ENCODE assay signal across 9 mouse cellular contexts in genomic region chr19:12797071-12797470, GRCm38 (mm10). TPM values are rescaled to one million over a fixed set of nuclear protein-coding genes. Genes with fewer than 3 reads are reported as not detected.
DNase-seq lines count a peak whose midpoint lies in the region; ATAC-seq lines count a peak whose summit lies in the region.
"Had no signal": no experiment of that assay in that cellular context is flagged by ENCODE, and none has a peak within 500 bp of the region (broad histone marks: within the 10 kb centered on the region; RNA-seq: fewer than 3 reads in every experiment).

No protein-coding gene starts in this region.

- H3K36me3 ChIP-seq in heart, embryonic 15.5 days: no peaks in the 10 kb centered on the region
- H3K36me3 ChIP-seq in limb, embryonic 12.5 days: no peaks in the 10 kb centered on the region
- no peaks in the 10 kb centered on the region for H3K36me3 ChIP-seq in midbrain, embryonic 16.5 days (ENCODE audit: control insufficient read depth, insufficient read depth, low read length)

- peaks cover 3% of the 10 kb centered on the region; the same call in 1 of the 2 replicates for H3K4me1 ChIP-seq in heart, embryonic 15.5 days (replicated peaks)
- peaks cover 8% of the 10 kb centered on the region; the same call in 1 of the 2 replicates for H3K4me1 ChIP-seq in limb, embryonic 12.5 days (replicated peaks)
- peaks cover 7% of the 10 kb centered on the region for H3K4me1 ChIP-seq in midbrain, embryonic 16.5 days (ENCODE audit: control insufficient read depth, insufficient read depth, low read length)

- H3K9ac ChIP-seq in heart, embryonic 15.5 days: peak overlapping the region; percentile 40
- peak overlapping the region; percentile 58 for H3K9ac ChIP-seq in limb, embryonic 12.5 days (replicated peaks)
- peak overlapping the region; percentile 50; the same call in 1 of the 2 replicates for H3K9ac ChIP-seq in midbrain, embryonic 16.5 days (ENCODE audit: low read depth, low read length)

- H3K9me3 ChIP-seq in heart, embryonic 15.5 days (replicated peaks): no peaks in the 10 kb centered on the region
- H3K9me3 ChIP-seq in limb, embryonic 12.5 days: no peaks in the 10 kb centered on the region
- H3K9me3 ChIP-seq in midbrain, embryonic 16.5 days (replicated peaks; ENCODE audit: control insufficient read depth, low read length, poor library complexity, severe bottlenecking): no peaks in the 10 kb centered on the region

- WGBS in heart, embryonic 15.5 days: 1% methylated on average over 7 of the region's 7 CpGs
- 2% methylated on average over 7 of the region's 7 CpGs for WGBS in limb, embryonic 12.5 days
- under 1% methylated on average over 7 of the region's 7 CpGs for WGBS in midbrain, embryonic 16.5 days

- peak; percentile 13 to 31 for DNase-seq in right cerebral cortex, adult 2 months (ENCODE audit: low spot score in 2 of 2)
- DNase-seq in right cerebral cortex, postnatal 25 days: no peak
- DNase-seq in c-Kit-positive CD71-positive TER-119-positive erythroid progenitor cells, embryonic 14.5 days (ENCODE audit: low spot score): peak; percentile 49
- no peak for DNase-seq in spleen, postnatal 14 days (ENCODE audit: low spot score in 2 of 2)
- no peak for DNase-seq in adrenal gland, adult 8-10 months

- ATAC-seq in heart, embryonic 15.5 days (replicated peaks; ENCODE audit: insufficient number of reproducible peaks, insufficient read depth, low FRiP score, low read depth): no peak
- ATAC-seq in limb, embryonic 12.5 days (ENCODE audit: insufficient number of reproducible peaks, insufficient read depth, low FRiP score, low TSS enrichment, low read depth): no peak
- ATAC-seq in midbrain, embryonic 16.5 days: no peak

- H3K27me3 ChIP-seq in heart, embryonic 15.5 days: no peaks in the 10 kb centered on the region
- H3K27me3 ChIP-seq in limb, embryonic 12.5 days: no peaks in the 10 kb centered on the region
- H3K27me3 ChIP-seq in midbrain, embryonic 16.5 days (ENCODE audit: control insufficient read depth, insufficient read depth, low read depth, low read length): no peaks in the 10 kb centered on the region

- peak overlapping the region; percentile 99 for H3K4me3 ChIP-seq in heart, embryonic 15.5 days
- H3K4me3 ChIP-seq in limb, embryonic 12.5 days (replicated peaks): peak overlapping the region; percentile 89
- H3K4me3 ChIP-seq in midbrain, embryonic 16.5 days (ENCODE audit: low read depth, low read length): peak overlapping the region; percentile 95

- H3K4me2 ChIP-seq in heart, embryonic 15.5 days: peak overlapping the region; percentile 87
- H3K4me2 ChIP-seq in limb, embryonic 12.5 days: peak overlapping the region; percentile 63
- H3K4me2 ChIP-seq in midbrain, embryonic 16.5 days (ENCODE audit: low read length): peak overlapping the region; percentile 74

- H3K27ac ChIP-seq in heart, embryonic 15.5 days: peak overlapping the region; percentile 100
- H3K27ac ChIP-seq in limb, embryonic 12.5 days: peak overlapping the region; percentile 99
- H3K27ac ChIP-seq in midbrain, embryonic 16.5 days (ENCODE audit: low read length): peak overlapping the region; percentile 98; the same call in 1 of the 2 replicates

RNA-seq across cellular contexts. Expression of gene Lpxn, which starts 1.1 kb away (rescaled TPM):
- 1.1 and 4.0 TPM in 2 replicates for polyA plus RNA-seq in heart, embryonic 15.5 days (2015; fragmentation: Nextera tagmentation; extraction: Ambion mirVana)
- 0.98 and 1.3 TPM in 2 replicates for polyA plus RNA-seq in limb, embryonic 12.5 days (2016; fragmentation: Nextera tagmentation; extraction: Ambion mirVana)
- polyA plus RNA-seq in midbrain, embryonic 16.5 days (2015; fragmentation: Nextera tagmentation; extraction: Ambion mirVana): 0.63 and 0.85 TPM in 2 replicates
- total RNA-seq in adrenal gland, adult 8-10 months (2022): 1 to 10 TPM; 2.1 to 5.8 (median 3.9) TPM

RNA-seq across cellular contexts. Expression of gene Zfp91, which starts 1.1 kb away (rescaled TPM):
- polyA plus RNA-seq in heart, embryonic 15.5 days (2015; fragmentation: Nextera tagmentation; extraction: Ambion mirVana): 11.4 TPM in 2 replicates
- 16.5 and 17.1 TPM in 2 replicates for polyA plus RNA-seq in limb, embryonic 12.5 days (2016; fragmentation: Nextera tagmentation; extraction: Ambion mirVana)
- polyA plus RNA-seq in midbrain, embryonic 16.5 days (2015; fragmentation: Nextera tagmentation; extraction: Ambion mirVana): 11.0 and 12.0 TPM in 2 replicates
- total RNA-seq in adrenal gland, adult 8-10 months (2022): 10 to 100 TPM; 70.3 to 80.8 (median 71.4) TPM

RNA-seq across cellular contexts. Expression of gene Cntf, which starts 31.6 kb away (rescaled TPM):
- polyA plus RNA-seq in heart, embryonic 15.5 days (2015; fragmentation: Nextera tagmentation; extraction: Ambion mirVana): 0.77 and 0.97 TPM in 2 replicates
- 1.7 and 2.3 TPM in 2 replicates for polyA plus RNA-seq in limb, embryonic 12.5 days (2016; fragmentation: Nextera tagmentation; extraction: Ambion mirVana)
- 1.4 and 2.0 TPM in 2 replicates for polyA plus RNA-seq in midbrain, embryonic 16.5 days (2015; fragmentation: Nextera tagmentation; extraction: Ambion mirVana)
- total RNA-seq in adrenal gland, adult 8-10 months (2022): 1 to 10 TPM; 1.1 to 3.6 (median 2.3) TPM

RNA-seq across cellular contexts. Expression of gene Gm5244, which starts 49.4 kb away (rescaled TPM):
- polyA plus RNA-seq in heart, embryonic 15.5 days (2015; fragmentation: Nextera tagmentation; extraction: Ambion mirVana): not detected in 2 replicates
- not detected in 2 replicates for polyA plus RNA-seq in limb, embryonic 12.5 days (2016; fragmentation: Nextera tagmentation; extraction: Ambion mirVana)
- not detected in 2 replicates for polyA plus RNA-seq in midbrain, embryonic 16.5 days (2015; fragmentation: Nextera tagmentation; extraction: Ambion mirVana)
- not detected for total RNA-seq in adrenal gland, adult 8-10 months (2022)
- polyA plus RNA-seq: gonadal fat pad, adult 2 months had no signal

Comparison
In these comparisons a context has a peak if more than half of its experiments do, and no peak if none do; other contexts are left out.
1. DNase-seq: peak in right cerebral cortex, adult 2 months (2 of 2) and c-Kit-positive CD71-positive TER-119-positive erythroid progenitor cells, embryonic 14.5 days (single experiment); none in right cerebral cortex, postnatal 25 days (single experiment), spleen, postnatal 14 days (0 of 2) and adrenal gland, adult 8-10 months (single experiment).
2. Peak in every context shown above with its lines, with median percentiles within 50 percentile points of each other: H3K27ac ChIP-seq, H3K4me2 ChIP-seq, H3K4me3 ChIP-seq and H3K9ac ChIP-seq.